Mouse (Mus musculus) ES-E14 (cell line): ENCODE results near the gene Diras1.
"Not testable (repeated sequence)": the region's sequence is repeated elsewhere in the genome, so short reads cannot be mapped to it uniquely, and the experiment has no call there.

Source experiments
- CHD2 ChIP-seq: IDR thresholded peaks from 2 replicates; pipeline ENCODE4 v1.6.1; 2014; ENCODE audit warnings: mild to moderate bottlenecking, low read depth, low read length, inconsistent platforms
- HCFC1 ChIP-seq: IDR thresholded peaks from 2 replicates; pipeline ENCODE4 v1.6.1; 2012; ENCODE audit warnings: low read length, inconsistent platforms, borderline replicate concordance; ENCODE audit not compliant: insufficient read depth

DNA sequence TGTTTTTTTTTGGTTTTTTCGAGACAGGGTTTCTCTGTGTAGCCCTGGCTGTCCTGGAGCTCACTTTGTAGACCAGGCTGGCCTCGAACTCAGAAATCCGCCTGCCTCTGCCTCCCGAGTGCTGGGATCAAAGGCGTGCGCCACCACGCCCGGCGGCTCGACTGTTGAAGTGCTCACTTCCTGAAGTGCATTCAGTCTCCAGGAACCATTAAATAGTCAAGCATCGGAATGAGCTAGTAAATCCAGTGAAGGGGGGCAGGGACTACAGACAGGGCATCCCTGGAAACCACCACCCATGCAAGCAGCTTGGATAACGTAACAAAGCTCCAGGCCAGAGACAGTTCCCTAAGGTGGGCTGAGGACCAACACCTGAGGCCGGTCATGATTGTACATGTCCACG lies 19.8 kb upstream of the Diras1 start:
- not testable (repeated sequence) for TF ChIP-seq CHD2, HCFC1
